Mouse (Mus musculus) spleen, adult 10 weeks (tissue): Measurements from ENCODE around the gene Add1. TPM values are rescaled to one million over a fixed set of nuclear protein-coding genes. Genes with fewer than 3 reads are reported as not detected.

Experiments
- polyA plus RNA-seq: library from polyadenylated mRNA; stranded (reverse); fragments of 350-450 nt; fragmentation: Illumina TruSeq; extraction: RNeasy Lipid Tissue Mini Kit (QIAGEN cat#74804); gene quantifications from one replicate; pipeline ENCODE4 v1.2.3, GENCODE M21; 2015; ENCODE audit warnings: low replicate concordance; ENCODE audit not compliant: insufficient read depth

The Add1 gene
- polyA plus RNA-seq = 185 TPM

GRCm38 (mm10) chr5:34573268-34574221 is at the start of gene Add1:
Gene Add1, plus strand, starts transcription at chr5:34573664.

GRCm38 (mm10) chr5:34525663-34526476 is 47.6 kb upstream of the Add1 start, which contains the start of gene Sh3bp2:
Gene Sh3bp2, plus strand, starts transcription at chr5:34525838.

GRCm38 (mm10) chr5:34636481-34637287 is 63.2 kb downstream of the Add1 start, which contains the start of gene Mfsd10:
Gene Mfsd10, minus strand, starts transcription at chr5:34637212.

GRCm38 (mm10) chr5:34659686-34660590 is 86.5 kb downstream of the Add1 start, which contains the start of the genes Nop14 and Grk4:
Gene Nop14, minus strand, starts transcription at chr5:34660148.
Gene Grk4, plus strand, starts transcription at chr5:34660379.

Other genes with a start within 250 kb of the Add1 start
- 121 TPM for gene Rnf4, start 237.4 kb upstream of the Add1 start, polyA plus RNA-seq
- 33.6 TPM for gene Fam193a, start 203.7 kb upstream of the Add1 start, polyA plus RNA-seq
- gene Tnip2, start 59.7 kb upstream of the Add1 start, polyA plus RNA-seq = 32.8 TPM
- 43.5 TPM for gene Sh3bp2, start 47.8 kb upstream of the Add1 start, polyA plus RNA-seq
- gene Mfsd10, start 63.5 kb downstream of the Add1 start, polyA plus RNA-seq = 13.5 TPM
- gene Nop14, start 86.5 kb downstream of the Add1 start, polyA plus RNA-seq = 47.6 TPM
- 7.3 TPM for gene Grk4, start 86.7 kb downstream of the Add1 start, polyA plus RNA-seq
- 30.0 TPM for gene Htt, start 188.1 kb downstream of the Add1 start, polyA plus RNA-seq